Mouse (Mus musculus) intestine, embryonic 14.5 days (tissue): ENCODE data around the gene Tmem51. TPM values are rescaled to one million over a fixed set of nuclear protein-coding genes. Genes with fewer than 3 reads are reported as not detected.
A peak's percentile ranks its signal among the peaks of the same experiment; 100 is the strongest.

Source experiments
- ATAC-seq: fragments of 200-750 bp; cut with Nextera tagmentation; replicated peaks from 2 replicates; pipeline ENCODE4 v1.8.0; 2017; ENCODE audit warnings: low read depth, moderate number of reproducible peaks, moderate TSS enrichment, moderate library complexity; ENCODE audit not compliant: low FRiP score, low TSS enrichment
- DNase-seq: peaks from one replicate; pipeline ENCODE4 v3.0.0-alpha.2; 2018; ENCODE audit warnings: low spot score
- H3K27ac ChIP-seq: fragments of 300-500 bp; sonication (generic); 2 replicates; pipeline ENCODE4 v1.5.1; 2014; ENCODE audit warnings: low read depth, mild to moderate bottlenecking, control low read depth
- H3K27me3 ChIP-seq: fragments of 300-500 bp; sonication (generic); replicated peaks from 2 replicates; pipeline ENCODE4 v1.6.1; 2014; ENCODE audit warnings: low read length, control low read depth; ENCODE audit not compliant: control insufficient read depth, insufficient read depth
- H3K36me3 ChIP-seq: fragments of 300-500 bp; sonication (generic); 2 replicates; pipeline ENCODE4 v1.6.1; 2014; ENCODE audit warnings: low read length, control low read depth; ENCODE audit not compliant: control insufficient read depth, insufficient read depth
- H3K4me1 ChIP-seq: fragments of 300-500 bp; sonication (generic); replicated peaks from 2 replicates; pipeline ENCODE4 v1.6.1; 2014; ENCODE audit warnings: low read length, control low read depth, mixed read lengths; ENCODE audit not compliant: control insufficient read depth, insufficient read depth
- H3K4me2 ChIP-seq: fragments of 300-500 bp; sonication (generic); 2 replicates; pipeline ENCODE4 v1.6.1; 2014; ENCODE audit warnings: low read length
- H3K4me3 ChIP-seq: fragments of 300-500 bp; sonication (generic); 2 replicates; pipeline ENCODE4 v1.5.1; 2014; ENCODE audit warnings: low read depth, low read length, control low read depth, mixed read lengths
- H3K9ac ChIP-seq: fragments of 300-500 bp; sonication (generic); 2 replicates; pipeline ENCODE4 v1.6.1; 2014; ENCODE audit warnings: mild to moderate bottlenecking, low read length
- H3K9me3 ChIP-seq: fragments of 300-500 bp; sonication (generic); 2 replicates; pipeline ENCODE4 v1.6.1; 2016; ENCODE audit warnings: low read length, control low read depth; ENCODE audit not compliant: control insufficient read depth
- WGBS: fragments of 180-500 bp; shearing (Covaris S2); extraction: QIAGEN DNeasy Blood & Tissue Kit; methylation state at CpG from one replicate; pipeline ENCODE4 v1.1.7; 2014; 5-methylcytosine and 5-hydroxymethylcytosine counted together
- polyA plus RNA-seq: library from polyadenylated mRNA; unstranded; fragments of >200 nt; fragmentation: Nextera tagmentation; extraction: Ambion mirVana; gene quantifications from 2 replicates; pipeline ENCODE4 v1.2.1, GENCODE M21; 2014

Tmem51 gene
- 42.9 and 45.5 TPM in 2 replicates for polyA plus RNA-seq

GRCm38 (mm10) chr4:142084131-142084899 is at the start of gene Tmem51:
TSS of gene Tmem51 (minus strand) at chr4:142084304.
- peak within 1 kb of the TSS; percentile 74 for H3K4me3 ChIP-seq
- DNase-seq, result peak; percentile 86
- H3K27ac ChIP-seq, result peak within 1 kb of the TSS; percentile 77
- H3K4me2 ChIP-seq, result peak within 1 kb of the TSS; percentile 93
- no peaks in the 10 kb centered on the region for H3K36me3 ChIP-seq
- H3K27me3 ChIP-seq, result no peaks in the 10 kb centered on the region
- H3K9ac ChIP-seq, result peak within 1 kb of the TSS; percentile 73
- no peaks in the 10 kb centered on the region for H3K9me3 ChIP-seq
- WGBS, result under 1% methylated on average over 45 of the region's 52 CpGs
- peak; percentile 90 for ATAC-seq
- peaks cover 34% of the 10 kb centered on the region for H3K4me1 ChIP-seq

GRCm38 (mm10) chr4:142130162-142130561 is 46.1 kb upstream of the Tmem51 start:
- no peak overlapping the region for H3K27ac ChIP-seq
- WGBS, result 68% methylated on average over 5 of the region's 5 CpGs
- no peaks in the 10 kb centered on the region for H3K27me3 ChIP-seq
- no peak overlapping the region for H3K4me3 ChIP-seq
- no peak overlapping the region for H3K4me2 ChIP-seq
- no peak overlapping the region for H3K9ac ChIP-seq
- no peaks in the 10 kb centered on the region for H3K36me3 ChIP-seq
- H3K4me1 ChIP-seq, result no peaks in the 10 kb centered on the region
- no peak for ATAC-seq
- no peak for DNase-seq
- H3K9me3 ChIP-seq, result no peaks in the 10 kb centered on the region

GRCm38 (mm10) chr4:142127275-142127788 is 43.2 kb upstream of the Tmem51 start:
- no peaks in the 10 kb centered on the region for H3K36me3 ChIP-seq
- ATAC-seq (no peak), DNase-seq (no peak)
- no peak overlapping the region for H3K9ac ChIP-seq
- no peak overlapping the region for H3K4me2 ChIP-seq
- H3K27ac ChIP-seq, result no peak overlapping the region
- H3K9me3 ChIP-seq, result no peaks in the 10 kb centered on the region
- no peak overlapping the region for H3K4me3 ChIP-seq
- H3K27me3 ChIP-seq, result no peaks in the 10 kb centered on the region
- H3K4me1 ChIP-seq, result no peaks in the 10 kb centered on the region
- WGBS, result 79% methylated on average over 6 of the region's 6 CpGs

GRCm38 (mm10) chr4:142126641-142127274 is 42.7 kb upstream of the Tmem51 start:
- H3K4me1 ChIP-seq, result no peaks in the 10 kb centered on the region
- H3K36me3 ChIP-seq, result no peaks in the 10 kb centered on the region
- ATAC-seq (no peak), DNase-seq (no peak)
- no peak overlapping the region for H3K4me3 ChIP-seq
- no peak overlapping the region for H3K4me2 ChIP-seq
- no peak overlapping the region for H3K27ac ChIP-seq
- no peaks in the 10 kb centered on the region for H3K9me3 ChIP-seq
- 72% methylated on average over 10 of the region's 10 CpGs for WGBS
- H3K9ac ChIP-seq, result no peak overlapping the region
- H3K27me3 ChIP-seq, result no peaks in the 10 kb centered on the region

GRCm38 (mm10) chr4:142121164-142121563 is 37.1 kb upstream of the Tmem51 start:
- no peak overlapping the region for H3K9ac ChIP-seq
- no peaks in the 10 kb centered on the region for H3K9me3 ChIP-seq
- H3K4me2 ChIP-seq, result no peak overlapping the region
- no peak overlapping the region for H3K27ac ChIP-seq
- ATAC-seq (no peak), DNase-seq (no peak)
- no peaks in the 10 kb centered on the region for H3K27me3 ChIP-seq
- no peaks in the 10 kb centered on the region for H3K36me3 ChIP-seq
- H3K4me3 ChIP-seq, result no peak overlapping the region
- WGBS, result 31% methylated on average over 1 of the region's 1 CpGs
- H3K4me1 ChIP-seq, result no peaks in the 10 kb centered on the region; the same call in 1 of the 2 replicates

GRCm38 (mm10) chr4:142118522-142118921 is 34.4 kb upstream of the Tmem51 start:
- H3K27ac ChIP-seq, result no peak overlapping the region
- DNase-seq, result no peak
- 40% methylated on average over 7 of the region's 7 CpGs for WGBS
- no peaks in the 10 kb centered on the region for H3K27me3 ChIP-seq
- H3K9ac ChIP-seq, result no peak overlapping the region
- no peaks in the 10 kb centered on the region for H3K9me3 ChIP-seq
- H3K4me2 ChIP-seq, result no peak overlapping the region
- no peaks in the 10 kb centered on the region; the same call in 1 of the 2 replicates for H3K4me1 ChIP-seq
- no peak overlapping the region for H3K4me3 ChIP-seq
- H3K36me3 ChIP-seq, result no peaks in the 10 kb centered on the region
- no peak for ATAC-seq

- H3K4me1 ChIP-seq, result no peaks in the 10 kb centered on the region; the same call in 1 of the 2 replicates
- ATAC-seq, result peak; percentile 32; the same call in 1 of the 2 replicates
These were observed 33.9 kb upstream of the Tmem51 start for GRCm38 (mm10) chr4:142117993-142118392.

GRCm38 (mm10) chr4:142113306-142113705 is 29.2 kb upstream of the Tmem51 start:
- Histone ChIP-seq H3K4me2 (no peak overlapping the region), H3K36me3 (no peaks in the 10 kb centered on the region), H3K27me3 (no peaks in the 10 kb centered on the region), H3K9ac (no peak overlapping the region), H3K27ac (no peak overlapping the region), H3K9me3 (no peaks in the 10 kb centered on the region), H3K4me1 (no peaks in the 10 kb centered on the region), H3K4me3 (no peak overlapping the region)
- 38% methylated on average over 8 of the region's 8 CpGs for WGBS
- ATAC-seq (no peak; the same call in 1 of the 2 replicates), DNase-seq (peak; percentile 62)

More at GRCm38 (mm10) chr4:142117993-142118392, 33.9 kb upstream of the Tmem51 start:
- Histone ChIP-seq H3K9ac (no peak overlapping the region), H3K27ac (no peak overlapping the region), H3K36me3 (no peaks in the 10 kb centered on the region), H3K27me3 (no peaks in the 10 kb centered on the region), H3K4me3 (no peak overlapping the region), H3K9me3 (no peaks in the 10 kb centered on the region), H3K4me2 (no peak overlapping the region)
- WGBS, result 90% methylated on average over 12 of the region's 12 CpGs
- no peak for DNase-seq
